Mouse (Mus musculus) gastrocnemius, postnatal 14 days (tissue): ENCODE data around the gene 4931414P19Rik. TPM values are rescaled to one million over a fixed set of nuclear protein-coding genes. Genes with fewer than 3 reads are reported as not detected.

ENCODE experiments used
- DNase-seq: peaks from one replicate; pipeline ENCODE4 v3.0.0; 2021; ENCODE audit warnings: mixed read lengths
- intact Hi-C: fragments of 180-260 bp; cut with DNase I; formaldehyde crosslinking; loops from one replicate; pipeline ENCODE4 v1.15.1; 2025; ENCODE audit warnings: low total_unique reads
- microRNA-seq, 2 experiments: library from miRNA; unstranded; fragments of <30 nt; microRNA quantifications; one replicate each; pipeline ENCODE4 v1.2.0; 2021
- total RNA-seq, 2 experiments: library from RNA; stranded (reverse); gene quantifications; 2 replicates each; pipeline ENCODE4 v1.2.3; 2021

4931414P19Rik gene
- total RNA-seq, 2 experiments from 2014 or later: 2.9 to 3.3 TPM

DNA sequence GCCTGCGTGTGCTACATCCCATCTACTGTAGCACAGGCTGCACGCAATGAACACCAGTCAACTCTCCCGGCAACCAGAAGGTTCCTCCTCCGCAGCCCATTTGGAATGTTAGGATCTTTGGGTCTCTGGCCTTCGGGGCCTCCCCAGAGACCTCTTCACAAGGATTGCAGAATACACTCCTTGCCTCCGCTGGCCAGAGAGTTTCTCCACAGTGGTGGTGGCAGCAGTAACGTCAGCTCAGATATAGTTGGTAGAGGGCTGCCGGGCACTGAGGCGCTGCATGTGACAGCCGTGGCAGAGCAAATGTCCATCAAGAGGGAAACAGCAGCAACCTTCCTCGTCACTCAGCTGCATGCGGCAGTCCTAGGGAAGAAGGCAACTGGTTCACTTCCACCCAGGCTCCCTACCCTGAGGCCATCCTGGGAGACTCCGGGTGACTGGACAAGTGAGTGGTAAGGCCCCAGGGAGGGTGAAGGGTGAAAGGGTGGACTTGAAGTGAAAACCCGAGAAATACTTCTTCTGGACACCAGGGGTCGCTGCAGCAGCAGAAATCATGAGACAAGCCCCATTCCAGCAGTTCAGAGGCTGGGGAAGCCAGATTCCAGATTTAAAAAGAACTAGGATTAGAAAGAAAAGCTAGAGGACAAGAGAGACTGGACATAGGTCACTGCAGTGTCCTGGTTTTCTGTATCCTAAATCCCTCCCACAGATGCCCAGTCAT lies 36.9 kb downstream of the 4931414P19Rik start:
- DNase-seq: peak; percentile 61
- intact Hi-C loops: loop anchor here (5.0 kb wide), 1 partner anchor 73 kb away; the partner anchor contains the start of genes Cdh24 and Gm17606

- intact Hi-C loops: no loop called here
- no peak for DNase-seq
Measured at GRCm38 (mm10) chr14:54560527-54561242, 45.1 kb downstream of the 4931414P19Rik start.

- DNase-seq: no peak
- intact Hi-C loops: no loop called here
Measured at GRCm38 (mm10) chr14:54557330-54557729, 48.5 kb downstream of the 4931414P19Rik start.

DNA sequence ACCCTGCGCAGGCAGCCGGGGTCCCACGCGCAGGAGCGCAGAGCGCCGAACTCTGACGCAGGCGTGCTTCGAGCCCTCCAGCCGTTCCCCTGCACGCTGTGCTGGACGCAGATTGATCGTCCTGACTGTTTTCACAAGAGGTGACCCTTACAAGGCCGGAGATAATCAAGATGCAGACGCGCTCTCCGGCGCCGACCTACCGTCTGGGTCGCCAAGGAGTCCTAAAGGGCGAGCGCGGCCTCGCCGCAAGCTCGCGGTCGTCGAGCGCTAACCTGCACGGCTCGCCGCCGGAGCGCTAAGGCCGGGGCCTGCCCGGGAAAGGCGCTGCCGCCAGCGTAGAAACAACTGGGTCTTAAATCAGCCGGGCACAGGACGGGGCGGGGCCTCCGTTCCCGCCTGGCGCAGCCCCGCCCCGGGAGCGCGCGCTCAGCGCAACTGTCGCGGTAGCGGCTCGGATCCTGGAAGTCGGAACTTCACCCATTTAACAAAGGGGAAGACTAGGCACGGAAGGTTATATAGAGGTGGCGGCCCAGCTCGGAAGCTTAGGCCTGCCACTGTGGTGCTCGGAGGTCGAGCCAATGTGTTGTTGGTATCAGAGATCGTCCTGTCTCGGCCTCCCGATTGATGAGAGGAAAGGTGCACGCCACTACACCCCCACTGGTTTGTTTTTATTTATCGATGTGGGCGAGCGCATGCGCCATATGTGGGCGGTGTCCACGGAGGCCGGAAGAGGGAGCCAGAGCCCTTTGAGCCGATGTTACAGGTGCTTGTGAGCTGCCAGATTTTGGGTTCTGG lies 51.6 kb downstream of the 4931414P19Rik start, which contains the start of gene Haus4:
Gene Haus4, minus strand, starts transcription at position 642 of the 795 bp plus-strand sequence.
- intact Hi-C loops: no loop called here
- DNase-seq: peak; percentile 81

GRCm38 (mm10) chr14:54553454-54553974 lies 52.3 kb downstream of the 4931414P19Rik start:
- intact Hi-C loops: no loop called here
- no peak for DNase-seq

- intact Hi-C loops: no loop called here
- DNase-seq: no peak
Measured at GRCm38 (mm10) chr14:54544703-54545102, 61.1 kb downstream of the 4931414P19Rik start.

- intact Hi-C loops: no loop called here
Measured at GRCm38 (mm10) chr14:54540771-54541170, 65.0 kb downstream of the 4931414P19Rik start.

GRCm38 (mm10) chr14:54538580-54538979 lies 67.2 kb downstream of the 4931414P19Rik start:
- DNase-seq: no peak
- intact Hi-C loops: no loop called here

More at GRCm38 (mm10) chr14:54540771-54541170, 65.0 kb downstream of the 4931414P19Rik start:
- DNase-seq: no peak

Small RNA genes within 50 kb of the gene (microRNA-seq; reads per million reads assigned to microRNA genes)
- gene Mir686: 0 reads per million in 2 experiments
- gene Mir6948: 0 to 1.0 reads per million in 2 experiments

Other genes with a start within 250 kb of the 4931414P19Rik start
- 10 to 100 TPM; 54.7 to 57.7 TPM for gene Oxa1l, start 245.2 kb downstream of the 4931414P19Rik start, total RNA-seq
- 1 to 10 TPM; 2.9 to 3.4 TPM for gene Slc7a7, start 188.2 kb downstream of the 4931414P19Rik start, total RNA-seq
- gene Mrpl52, start 179.1 kb downstream of the 4931414P19Rik start, total RNA-seq: 100 to 1,000 TPM; 107 to 116 TPM
- 10 to 100 TPM; 52.0 to 68.1 TPM for gene Mmp14, start 174.4 kb downstream of the 4931414P19Rik start, total RNA-seq
- gene Lrp10, start 141.9 kb downstream of the 4931414P19Rik start, total RNA-seq: 10 to 100 TPM; 33.5 to 37.2 TPM
- gene Rem2, start 129.9 kb downstream of the 4931414P19Rik start, total RNA-seq: not detected
- gene Prmt5, start 88.5 kb downstream of the 4931414P19Rik start, total RNA-seq: 10 to 100 TPM; 27.9 to 28.9 TPM
- 1 to 10 TPM; 5.8 to 6.5 TPM for gene Haus4, start 51.4 kb downstream of the 4931414P19Rik start, total RNA-seq
- gene Ajuba, start 28.4 kb downstream of the 4931414P19Rik start, total RNA-seq: 1 to 10 TPM; 5.7 to 5.8 TPM
- 100 to 1,000 TPM; 196 to 203 TPM for gene Psmb5, start 12.0 kb upstream of the 4931414P19Rik start, total RNA-seq
- not detected for gene Psmb11, start 15.4 kb upstream of the 4931414P19Rik start, total RNA-seq
- gene Gm17606, start 35.0 kb upstream of the 4931414P19Rik start, total RNA-seq: not detected
- under 1 TPM; 0.53 to 0.55 TPM for gene Cdh24, start 35.4 kb upstream of the 4931414P19Rik start, total RNA-seq
- 10 to 100 TPM; 10.1 to 11.8 TPM for gene 1700123O20Rik, start 80.2 kb upstream of the 4931414P19Rik start, total RNA-seq
- gene Acin1, start 80.9 kb upstream of the 4931414P19Rik start, total RNA-seq: 10 to 100 TPM; 68.1 to 73.8 TPM
- gene Gm29776, start 92.8 kb upstream of the 4931414P19Rik start, total RNA-seq: not detected
- not detected for gene Cebpe, start 106.2 kb upstream of the 4931414P19Rik start, total RNA-seq
- 10 to 100 TPM in 1 of 2 experiments, 1 to 10 TPM in 1; 7.5 to 18.5 TPM for gene Slc7a8, start 176.0 kb upstream of the 4931414P19Rik start, total RNA-seq
- under 1 TPM in 1 of 2 experiments, not detected in 1; 0.29 TPM for gene Rnf212b, start 208.1 kb upstream of the 4931414P19Rik start, total RNA-seq